Mouse (Mus musculus) layer of hippocampus, adult 11-12 months (tissue): ENCODE results near the gene Hira.
"Not testable (repeated sequence)": the region's sequence is repeated elsewhere in the genome, so short reads cannot be mapped to it uniquely, and the experiment has no call there.

ENCODE experiments used
- DNase-seq: peaks from one replicate; pipeline ENCODE4 v3.0.0; 2022; ENCODE audit warnings: low spot score

Hira gene

GRCm38 (mm10) chr16:18921771-18922170 is 44.9 kb downstream of the Hira start:
- DNase-seq: no peak

- DNase-seq: no peak
These were observed 51.1 kb downstream of the Hira start for GRCm38 (mm10) chr16:18927963-18928362.

DNA sequence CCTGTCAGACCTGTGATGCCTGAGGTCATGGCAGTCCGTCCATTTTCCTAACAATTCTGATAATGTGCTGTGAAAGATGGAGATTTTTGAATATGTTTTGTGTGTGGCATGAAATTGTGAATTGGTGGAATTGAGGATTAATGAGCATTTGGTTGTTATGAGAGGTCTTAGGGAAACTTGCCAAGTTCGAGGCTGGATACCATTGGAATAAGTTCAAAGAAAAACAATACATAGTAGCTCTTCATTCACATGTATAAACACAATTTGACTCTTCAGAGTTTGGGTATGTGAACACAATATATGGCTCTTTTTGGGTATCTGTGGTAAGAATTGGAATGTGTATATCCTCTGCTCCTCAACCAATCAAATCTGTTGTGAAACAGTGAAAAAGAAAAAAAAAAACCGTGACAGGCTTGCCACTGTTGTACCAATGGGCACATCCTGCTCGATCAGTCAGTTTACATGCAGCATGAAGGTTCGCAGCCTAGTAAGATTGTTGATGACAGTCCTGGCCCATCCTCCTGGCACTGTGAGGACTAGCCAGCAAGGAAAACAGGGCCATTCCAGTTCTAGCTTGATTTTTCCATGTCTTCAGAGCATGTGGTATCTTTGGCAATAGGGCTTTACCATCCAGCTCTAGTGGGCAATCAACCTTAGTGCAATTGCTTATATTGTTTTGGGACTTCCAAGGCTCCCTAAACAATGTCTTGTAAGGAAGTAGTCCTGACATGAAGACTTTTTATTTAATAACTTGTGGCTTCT is 61.7 kb downstream of the Hira start:
- no peak for DNase-seq

DNA sequence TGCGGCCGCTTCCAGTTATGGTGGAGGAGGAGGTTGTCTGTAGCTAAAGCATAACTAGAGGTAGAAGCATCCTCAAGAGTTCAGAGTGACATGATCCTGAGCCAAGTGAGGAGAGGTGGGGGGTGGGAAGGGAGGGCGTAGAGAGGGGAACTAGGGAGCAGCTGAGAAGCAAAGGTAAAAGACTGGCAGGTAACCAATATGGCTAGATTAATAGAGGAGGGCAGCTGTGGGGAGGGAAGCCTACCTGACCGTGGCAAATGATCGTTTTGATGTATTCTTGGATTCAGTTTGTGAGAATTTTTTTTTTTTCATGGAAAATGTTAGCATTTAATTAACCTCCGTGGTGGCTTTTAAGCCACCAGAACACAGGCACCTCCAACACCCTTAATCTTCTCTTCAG is 67.1 kb downstream of the Hira start:
- DNase-seq: no peak

DNA sequence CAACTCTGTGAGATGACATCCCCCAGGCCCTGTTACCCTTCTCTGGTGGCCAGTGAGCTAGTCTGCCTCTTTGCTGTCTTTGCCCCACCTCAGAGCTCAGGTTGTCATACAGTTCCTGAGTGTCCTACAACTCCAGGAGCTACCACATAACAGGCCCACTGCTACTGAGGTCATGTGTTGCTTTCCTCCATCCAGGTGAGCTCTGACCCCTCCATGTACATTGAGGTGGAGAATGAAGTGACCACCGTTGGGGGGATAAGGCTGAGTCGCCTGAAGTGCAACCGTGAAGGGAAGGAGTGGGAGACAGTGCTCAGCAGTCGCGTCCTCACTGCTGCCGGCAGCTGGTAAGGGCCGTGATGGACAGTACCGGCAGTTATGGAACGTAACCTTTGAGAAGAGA is 72.1 kb downstream of the Hira start:
- no peak for DNase-seq

DNA sequence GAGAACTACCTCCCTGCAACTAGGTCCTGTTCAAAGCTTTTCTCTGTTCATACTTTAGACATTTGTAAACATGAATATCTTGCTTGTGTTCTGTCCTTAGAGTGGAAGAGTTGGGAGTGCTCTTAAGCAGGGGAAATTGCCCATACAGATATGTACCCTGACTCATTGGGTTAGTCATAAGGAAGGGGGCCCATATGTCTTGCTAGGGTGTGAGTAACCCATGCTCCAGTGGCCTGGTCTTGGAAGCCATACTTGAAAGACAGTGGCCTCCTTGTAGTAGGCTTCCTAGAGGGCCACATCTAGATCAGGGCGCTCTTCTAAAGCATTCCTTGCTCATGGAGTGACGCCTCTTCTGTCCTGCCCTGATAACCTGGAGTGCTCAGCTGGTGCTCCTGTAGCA is 73.5 kb downstream of the Hira start:
- no peak for DNase-seq

DNA sequence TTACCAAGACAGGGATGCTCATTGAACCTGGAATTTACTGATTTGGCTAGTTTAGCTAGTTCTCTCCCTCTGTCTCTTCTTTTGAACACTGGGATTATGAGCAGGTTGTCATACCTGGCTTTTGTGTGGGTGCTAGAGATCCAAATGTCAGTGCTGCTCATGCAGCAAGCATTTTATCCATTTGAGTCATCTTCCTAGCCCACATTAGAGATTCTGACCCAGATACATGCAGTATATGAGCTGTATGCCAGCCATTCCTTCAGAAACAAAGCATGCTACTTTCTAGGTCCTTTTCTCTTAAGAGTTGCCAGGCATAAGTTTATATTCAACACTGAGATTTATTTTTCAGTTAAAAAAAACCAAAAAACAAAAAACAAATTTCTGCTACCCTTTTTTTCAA is 76.0 kb downstream of the Hira start:
- DNase-seq: no peak

DNA sequence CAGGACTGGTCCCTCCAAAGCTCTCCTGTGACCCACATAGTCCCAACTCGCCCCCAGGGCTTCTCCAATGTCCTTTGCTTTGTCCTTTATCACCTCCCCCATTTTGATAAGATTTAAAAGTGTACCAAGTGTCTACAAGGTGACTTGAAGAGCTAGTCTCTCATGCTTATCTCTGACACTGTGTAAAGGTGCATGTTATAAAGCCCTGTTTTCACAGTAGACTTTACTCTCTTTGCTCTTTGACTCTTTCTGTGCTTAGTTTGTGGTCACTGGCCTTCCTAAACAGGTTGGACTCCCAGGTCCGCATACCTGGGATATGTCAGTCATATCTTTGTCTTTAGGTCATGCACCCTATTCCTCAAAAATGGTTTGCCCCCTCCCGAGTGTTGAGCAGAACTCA is 78.2 kb downstream of the Hira start:
- no peak for DNase-seq

GRCm38 (mm10) chr16:18963486-18963885 is 86.6 kb downstream of the Hira start:
- DNase-seq: no peak

DNA sequence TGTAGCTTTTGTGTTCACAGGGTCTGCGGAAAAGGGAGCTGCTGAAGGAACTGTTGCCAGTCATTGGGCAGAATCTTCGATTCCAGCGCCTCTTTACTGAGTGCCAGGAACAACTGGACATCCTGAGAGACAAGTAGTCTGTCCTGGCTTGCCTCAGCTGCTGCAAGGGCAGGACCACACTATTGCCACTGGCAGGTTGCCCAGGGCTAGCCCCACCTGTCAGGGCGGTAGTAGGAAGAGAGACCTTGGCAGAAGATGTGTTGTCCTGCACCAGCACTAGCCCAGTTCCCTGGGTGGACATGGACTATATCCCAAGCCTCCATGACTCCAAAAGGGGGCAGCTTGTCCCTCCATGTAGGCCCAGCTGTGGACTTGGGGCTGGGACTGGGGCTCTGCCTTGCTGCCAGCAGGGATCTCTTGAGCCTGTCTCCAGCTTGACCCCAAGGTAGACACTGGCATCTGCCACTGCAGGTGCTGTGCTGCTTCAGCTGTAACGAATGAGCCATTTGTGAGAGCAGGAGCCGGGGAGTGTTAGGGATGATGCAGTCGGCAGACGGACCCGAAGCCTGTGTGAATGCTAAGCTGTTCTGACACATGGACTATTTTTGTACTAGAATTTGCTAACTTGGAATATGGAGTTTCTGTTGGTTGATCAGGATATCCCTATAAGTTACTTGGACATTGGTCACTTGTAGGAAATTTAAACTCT is 92.7 kb downstream of the Hira start:
- DNase-seq: no peak

GRCm38 (mm10) chr16:18970837-18971236 is 94.0 kb downstream of the Hira start:
- DNase-seq: no peak

DNA sequence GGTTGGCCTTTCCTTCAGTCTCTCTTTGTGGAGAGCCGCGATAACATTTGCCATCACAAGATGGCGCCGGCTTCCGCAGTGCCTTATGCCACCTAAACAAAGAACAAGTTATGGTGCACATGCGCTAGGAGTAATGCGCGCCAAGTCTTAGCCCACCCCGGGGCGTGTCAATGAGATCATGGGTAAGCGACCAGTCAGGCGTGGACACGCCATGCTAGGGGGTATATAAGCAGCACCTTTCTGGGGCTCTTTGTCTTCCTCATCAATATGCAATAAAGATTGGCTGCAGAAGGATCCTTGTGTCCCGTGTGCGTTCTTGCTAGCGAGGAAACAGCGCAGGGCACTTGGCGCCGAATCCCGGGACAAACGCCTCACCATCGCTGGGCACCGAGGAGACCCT is 98.8 kb downstream of the Hira start:
- DNase-seq: not testable (repeated sequence)

DNA sequence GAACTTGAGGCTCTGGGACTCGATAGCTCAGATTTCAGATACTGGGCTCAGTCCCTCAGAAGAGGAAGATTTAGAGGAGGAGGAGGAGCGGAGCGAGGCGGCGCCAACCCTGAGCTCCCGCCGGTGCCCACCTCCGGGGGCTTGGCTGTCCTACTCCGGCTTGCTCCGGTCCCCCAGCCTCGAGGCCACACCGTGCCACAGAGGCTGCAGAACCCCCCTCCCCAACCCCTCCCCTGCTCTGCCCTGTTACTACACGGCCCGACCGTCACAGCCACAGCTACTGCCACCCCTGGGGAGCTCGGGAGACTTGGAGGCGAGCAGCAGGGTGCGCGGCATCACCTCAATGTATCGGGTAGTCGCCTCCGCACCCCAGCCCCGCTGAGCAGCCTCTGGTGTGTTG is 99.5 kb downstream of the Hira start:
- no peak for DNase-seq

DNA sequence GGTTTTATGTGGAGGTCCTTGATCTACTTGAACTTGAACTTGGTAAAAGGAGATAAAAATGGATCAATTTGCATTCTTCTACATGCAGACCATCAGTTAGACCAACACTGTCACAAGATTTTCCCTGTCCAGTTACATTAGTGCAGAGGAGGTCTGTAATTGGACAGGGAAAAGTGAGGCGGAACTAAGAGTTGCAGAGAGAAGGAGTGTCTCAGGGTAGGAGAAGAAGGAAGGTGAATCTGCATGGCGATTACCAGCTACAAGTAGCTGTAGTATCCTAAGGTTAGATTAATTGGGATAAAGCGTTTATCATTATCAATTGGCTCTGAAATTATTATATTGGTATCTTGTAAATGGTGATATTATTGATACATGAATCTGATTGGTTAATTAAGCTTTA is 109.5 kb downstream of the Hira start:
- no peak for DNase-seq

DNA sequence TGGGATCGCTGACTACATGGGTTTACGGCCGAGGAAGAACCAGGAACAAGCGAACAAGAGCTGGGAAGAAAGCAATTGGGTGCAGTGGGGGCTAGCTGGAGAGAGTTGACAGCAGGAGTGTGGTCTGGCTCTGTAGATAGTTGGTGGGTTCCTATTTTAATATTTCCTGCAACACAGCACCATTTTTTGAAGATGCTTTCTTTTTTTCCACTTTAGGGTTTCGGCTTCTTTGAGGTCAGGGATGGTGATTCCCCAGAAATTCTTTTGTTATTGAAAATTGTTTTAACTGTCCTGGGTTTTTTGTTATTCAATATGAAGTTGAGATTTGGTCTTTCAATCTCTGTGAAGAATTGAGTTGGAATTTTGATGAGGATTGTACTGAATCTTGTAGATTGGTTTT is 110.0 kb downstream of the Hira start:
- no peak for DNase-seq

GRCm38 (mm10) chr16:19002610-19003389 is 126.0 kb downstream of the Hira start:
- DNase-seq: not testable (repeated sequence)

- no peak for DNase-seq
These were observed 126.9 kb downstream of the Hira start for GRCm38 (mm10) chr16:19003757-19004156.

- DNase-seq: no peak
These were observed 128.5 kb downstream of the Hira start for GRCm38 (mm10) chr16:19005298-19005697.

- no peak for DNase-seq
These were observed 129.9 kb downstream of the Hira start for GRCm38 (mm10) chr16:19006715-19007114.

GRCm38 (mm10) chr16:19007186-19007591 is 130.4 kb downstream of the Hira start:
- DNase-seq: not testable (repeated sequence)

- no peak for DNase-seq
These were observed 133.9 kb downstream of the Hira start for GRCm38 (mm10) chr16:19010710-19011109.

DNA sequence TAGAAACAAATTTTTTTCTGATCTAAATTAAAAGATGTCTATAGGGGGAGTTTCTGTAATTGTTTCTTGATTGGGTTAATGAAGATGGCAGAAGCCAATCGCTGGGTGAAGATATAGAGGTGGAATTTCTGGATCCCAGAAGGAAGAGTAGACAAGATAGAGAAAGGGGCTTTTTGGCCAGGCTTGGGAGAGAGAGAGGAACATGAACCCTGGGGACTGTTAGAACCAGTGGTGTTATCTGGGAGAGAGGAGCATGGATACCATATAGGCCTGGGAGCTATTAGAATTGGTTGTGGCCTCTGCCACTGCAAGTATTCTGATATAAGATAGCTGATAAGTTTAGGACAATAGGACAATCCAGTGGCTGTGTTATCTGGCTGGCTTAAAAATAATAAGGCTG is 136.7 kb downstream of the Hira start:
- no peak for DNase-seq

DNA sequence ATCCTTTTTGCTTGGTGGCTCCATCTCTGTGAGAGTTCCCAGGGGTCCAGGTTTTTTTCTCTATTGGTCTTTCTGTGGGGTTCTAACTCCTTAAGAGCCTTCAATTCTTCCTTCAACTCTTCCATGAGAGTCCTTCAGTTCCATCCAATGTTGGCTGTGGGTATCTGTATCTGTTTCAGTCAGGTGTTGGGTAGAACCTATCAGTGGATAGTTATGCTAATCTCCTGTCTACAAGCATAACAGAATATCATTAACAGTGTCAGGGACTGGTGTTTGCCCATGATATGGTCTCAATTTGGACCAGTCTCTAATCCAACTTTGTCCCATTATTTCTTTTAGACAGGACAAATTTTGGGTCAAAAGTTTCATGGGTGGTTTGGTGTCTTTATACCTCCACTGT is 137.8 kb downstream of the Hira start:
- no peak for DNase-seq
